Mouse (Mus musculus) embryonic fibroblast, embryonic 13.5 days (primary cell): ENCODE data around the gene Twf2. TPM values are rescaled to one million over a fixed set of nuclear protein-coding genes. Genes with fewer than 3 reads are reported as not detected.

Experiments used
- H3K27ac ChIP-seq: 2 replicates; pipeline ENCODE4 v1.5.1; 2012; ENCODE audit warnings: low read length, control low read depth, inconsistent platforms; ENCODE audit not compliant: insufficient read depth
- H3K4me1 ChIP-seq: 2 replicates; pipeline ENCODE4 v1.6.1; 2011; ENCODE audit warnings: low read length; ENCODE audit not compliant: control insufficient read depth, insufficient read depth
- H3K4me3 ChIP-seq: 2 replicates; pipeline ENCODE4 v1.5.1; 2011; ENCODE audit warnings: mild to moderate bottlenecking, control low read depth, low read length; ENCODE audit not compliant: insufficient read depth
- CTCF ChIP-seq: IDR thresholded peaks from 2 replicates; pipeline ENCODE4 v1.5.1; 2011; ENCODE audit warnings: mild to moderate bottlenecking, control low read depth, low read length, moderate library complexity, borderline replicate concordance; ENCODE audit not compliant: insufficient read depth
- POLR2A ChIP-seq: IDR thresholded peaks from 2 replicates; pipeline ENCODE4 v1.6.1; 2011; ENCODE audit warnings: low read depth, mild to moderate bottlenecking, control low read depth, low read length, moderate library complexity
- polyA plus RNA-seq: library from polyadenylated mRNA; stranded (reverse); fragments of >200 nt; gene quantifications from 2 replicates; pipeline ENCODE4 v1.2.4, GENCODE M21; 2011; ENCODE audit warnings: low read depth; ENCODE audit not compliant: missing spikeins, insufficient read length

The Twf2 gene
- polyA plus RNA-seq, 1 experiment = 17.6 TPM

DNA sequence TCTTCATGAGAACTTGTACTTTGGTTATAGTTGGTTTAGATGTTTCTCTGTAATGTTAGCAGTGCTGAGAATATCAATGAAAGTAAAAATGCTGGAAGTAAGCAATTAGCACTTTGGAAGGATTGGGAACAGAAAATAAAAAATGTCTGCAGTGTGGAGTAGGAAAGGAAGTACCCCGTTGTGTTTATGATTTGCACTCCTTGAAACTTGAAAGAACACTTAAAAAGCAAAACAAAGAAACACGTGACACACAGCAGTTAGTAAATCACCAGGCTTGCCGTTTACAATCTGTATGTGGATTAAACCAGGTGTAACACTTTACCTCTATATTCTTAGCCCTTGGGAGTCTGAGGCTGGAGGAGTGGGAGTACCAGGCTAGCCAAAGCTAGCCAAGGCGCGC lies 26.1 kb upstream of the Twf2 start:
- TF ChIP-seq POLR2A = no peak
- TF ChIP-seq CTCF = no peak
- Histone ChIP-seq H3K27ac (no peak overlapping the region), H3K4me3 (no peak overlapping the region), H3K4me1 (peaks cover 7% of the 10 kb centered on the region)

DNA sequence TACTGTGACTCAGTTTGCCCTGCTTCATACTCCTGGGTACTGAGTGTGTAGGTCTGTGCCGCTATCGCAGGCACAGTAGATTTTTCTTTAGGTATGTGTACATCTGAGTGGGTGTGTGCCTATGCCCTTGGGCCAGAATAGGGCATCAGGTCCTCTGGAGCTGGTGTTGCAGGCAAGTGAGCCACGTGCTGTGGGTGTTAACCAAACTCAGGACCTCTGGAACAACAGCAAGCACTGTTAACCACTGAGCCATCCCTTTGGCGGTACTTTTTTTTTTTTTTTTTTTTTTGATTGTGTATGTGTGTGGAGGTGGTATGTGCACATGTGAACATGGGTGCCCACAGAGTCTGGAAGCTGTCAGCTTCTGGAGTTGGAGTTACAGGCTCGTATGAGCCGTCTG lies 25.1 kb upstream of the Twf2 start:
- H3K4me1 ChIP-seq = peaks cover 7% of the 10 kb centered on the region
- H3K4me3 ChIP-seq = no peak overlapping the region
- no peak overlapping the region for H3K27ac ChIP-seq
- TF ChIP-seq POLR2A (no peak), CTCF (no peak)

DNA sequence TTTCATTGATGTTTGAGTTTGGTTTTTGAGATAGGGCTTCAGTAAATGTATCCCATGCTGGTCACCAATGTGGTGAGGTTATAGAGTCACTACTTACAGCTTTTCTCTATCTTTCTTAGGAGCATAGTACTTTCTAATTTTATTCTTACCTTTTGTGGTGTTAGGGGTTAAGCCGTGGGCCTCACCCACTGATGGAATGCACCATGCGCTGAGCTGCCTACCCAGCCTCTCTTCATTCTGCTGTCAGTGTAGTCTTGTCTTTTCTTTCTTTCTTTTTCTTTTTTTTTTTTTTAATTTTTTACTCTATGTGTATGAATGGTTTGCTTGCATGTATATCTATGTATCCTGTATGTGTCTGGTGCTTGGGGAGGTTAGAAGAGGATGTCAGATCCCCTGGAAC lies 23.5 kb upstream of the Twf2 start:
- peaks cover 3% of the 10 kb centered on the region; the same call in 1 of the 2 replicates for H3K4me1 ChIP-seq
- no peak overlapping the region for H3K4me3 ChIP-seq
- H3K27ac ChIP-seq = no peak overlapping the region
- no peak for TF ChIP-seq CTCF
- TF ChIP-seq POLR2A = no peak

DNA sequence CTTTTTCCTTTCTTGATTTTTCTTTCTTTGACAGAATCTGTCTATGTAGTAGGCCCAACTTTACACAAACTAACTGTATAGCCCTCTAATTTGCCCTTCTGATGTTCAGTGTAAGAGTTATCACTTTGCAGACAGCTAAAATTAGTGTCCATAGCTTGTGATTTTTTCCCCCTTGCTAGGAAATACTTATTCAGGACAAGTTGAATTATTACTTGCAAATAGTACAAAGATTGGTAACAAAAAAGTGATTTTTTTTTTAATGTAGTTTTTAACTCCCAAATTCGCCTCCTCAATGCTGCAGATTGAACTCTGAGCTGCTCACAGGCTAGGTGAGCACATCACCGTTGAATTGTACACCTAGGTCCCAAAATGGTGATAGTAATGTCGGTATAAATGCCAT lies 22.9 kb upstream of the Twf2 start:
- Histone ChIP-seq H3K4me3 (no peak overlapping the region), H3K27ac (no peak overlapping the region), H3K4me1 (no peaks in the 10 kb centered on the region; the same call in 1 of the 2 replicates)
- TF ChIP-seq CTCF = no peak
- no peak for TF ChIP-seq POLR2A

DNA sequence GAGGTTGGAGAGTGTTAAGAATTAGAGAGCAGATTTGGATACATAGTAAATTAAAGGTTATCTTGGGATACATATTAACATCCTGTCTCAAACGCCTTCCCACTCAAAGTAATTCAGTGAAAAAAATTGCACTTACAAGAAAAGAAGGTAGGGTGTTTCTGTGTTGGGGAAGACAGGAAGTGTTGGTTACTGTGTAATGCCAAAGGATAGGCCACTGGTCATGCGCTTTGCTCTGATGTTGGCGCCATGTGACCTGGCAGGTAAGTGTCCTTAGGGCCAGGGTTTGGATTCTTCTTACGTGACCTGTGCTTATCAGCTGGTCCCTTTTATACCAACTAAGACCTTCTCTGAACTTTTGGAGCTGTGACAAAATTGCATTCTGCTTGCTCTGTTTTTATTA lies 20.8 kb upstream of the Twf2 start:
- no peaks in the 10 kb centered on the region for H3K4me1 ChIP-seq
- H3K27ac ChIP-seq = no peak overlapping the region
- H3K4me3 ChIP-seq = no peak overlapping the region
- no peak for TF ChIP-seq CTCF
- TF ChIP-seq POLR2A = no peak

DNA sequence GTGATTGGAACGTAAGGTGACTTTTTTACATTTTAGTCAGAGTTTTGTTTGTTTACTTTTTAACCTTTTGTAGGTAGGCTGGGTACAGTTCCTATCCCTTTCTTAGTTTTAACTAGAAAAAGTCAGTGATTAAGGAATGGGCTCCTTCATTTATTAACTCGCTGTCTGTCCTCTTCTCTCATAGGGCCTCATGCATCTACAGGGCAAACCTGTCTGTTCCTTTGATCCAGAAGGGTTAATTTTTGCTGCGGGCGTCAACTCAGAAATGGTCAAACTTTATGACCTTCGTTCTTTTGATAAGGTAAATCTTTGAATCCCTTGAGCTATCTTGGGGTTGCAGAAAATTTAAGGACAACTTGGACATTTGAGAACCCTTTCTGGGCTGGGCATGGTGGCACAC lies 18.9 kb upstream of the Twf2 start:
- Histone ChIP-seq H3K4me1 (no peaks in the 10 kb centered on the region), H3K4me3 (no peak overlapping the region), H3K27ac (no peak overlapping the region)
- TF ChIP-seq POLR2A = no peak
- no peak for TF ChIP-seq CTCF

DNA sequence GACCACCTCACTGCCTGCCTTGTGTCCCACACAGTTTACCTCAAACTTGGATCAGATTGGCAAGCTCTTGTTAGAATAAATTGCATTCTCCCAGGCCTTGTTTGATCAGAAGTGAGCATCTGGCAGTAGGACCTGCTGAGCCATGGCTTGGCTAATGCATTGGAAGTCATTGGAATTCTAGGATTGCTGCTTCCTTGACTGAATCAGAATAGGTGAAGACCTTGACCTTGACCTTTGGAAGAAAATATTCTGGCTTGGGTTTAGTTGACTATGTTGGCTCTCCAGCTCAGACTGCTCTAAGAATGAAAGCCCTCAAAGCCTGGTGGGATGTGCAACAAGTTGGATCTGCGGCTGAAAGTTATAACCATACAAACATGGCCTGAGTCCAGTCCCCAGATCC lies 11.6 kb upstream of the Twf2 start:
- Histone ChIP-seq H3K4me1 (no peaks in the 10 kb centered on the region), H3K4me3 (no peak overlapping the region), H3K27ac (no peak overlapping the region)
- no peak for TF ChIP-seq CTCF

DNA sequence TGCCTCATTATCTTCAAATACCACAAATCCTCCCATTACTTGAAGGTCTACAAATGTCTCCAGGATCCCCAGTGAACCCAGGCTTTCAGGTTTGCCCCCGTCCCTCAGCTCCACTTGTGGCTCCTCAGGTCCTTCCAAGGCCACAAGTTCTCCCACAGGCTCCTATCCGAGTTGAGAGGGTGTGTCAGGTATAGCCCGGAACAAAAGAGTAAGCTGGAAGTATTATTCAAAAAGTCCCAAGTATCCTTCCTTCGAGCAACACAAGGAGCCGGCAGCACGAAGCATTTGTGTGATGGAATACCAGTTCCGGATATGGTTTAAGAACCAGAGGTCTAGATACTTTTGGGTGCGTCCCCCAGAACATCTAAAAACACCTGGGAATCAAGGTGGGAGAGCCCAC lies 10.9 kb upstream of the Twf2 start:
- H3K4me3 ChIP-seq = no peak overlapping the region
- no peak overlapping the region for H3K27ac ChIP-seq
- no peak for TF ChIP-seq CTCF
- TF ChIP-seq POLR2A = no peak
- no peaks in the 10 kb centered on the region for H3K4me1 ChIP-seq

DNA sequence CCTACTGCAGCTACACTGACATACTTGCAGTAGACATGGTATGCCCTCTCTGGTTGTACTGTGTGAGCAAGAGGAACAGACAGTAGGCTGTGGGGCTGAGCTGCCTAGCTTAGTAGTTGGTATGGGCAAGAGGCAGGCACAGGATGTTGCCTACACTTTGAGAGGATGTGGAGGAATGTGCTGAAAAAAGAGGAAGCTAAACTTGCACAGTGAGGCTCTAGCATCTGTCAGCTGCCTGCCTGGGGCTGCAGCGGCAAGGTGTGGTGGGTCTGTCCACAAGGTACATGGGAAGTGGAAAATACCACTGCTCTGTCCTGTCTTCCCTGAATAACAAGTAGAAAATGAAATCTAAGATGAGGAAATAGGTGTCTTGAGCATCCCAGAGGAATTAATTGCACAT lies 9.9 kb upstream of the Twf2 start:
- H3K27ac ChIP-seq = no peak overlapping the region
- no peak overlapping the region for H3K4me3 ChIP-seq
- TF ChIP-seq CTCF (no peak), POLR2A (no peak; the same call in 1 of the 2 replicates)
- H3K4me1 ChIP-seq = no peaks in the 10 kb centered on the region; the same call in 1 of the 2 replicates

DNA sequence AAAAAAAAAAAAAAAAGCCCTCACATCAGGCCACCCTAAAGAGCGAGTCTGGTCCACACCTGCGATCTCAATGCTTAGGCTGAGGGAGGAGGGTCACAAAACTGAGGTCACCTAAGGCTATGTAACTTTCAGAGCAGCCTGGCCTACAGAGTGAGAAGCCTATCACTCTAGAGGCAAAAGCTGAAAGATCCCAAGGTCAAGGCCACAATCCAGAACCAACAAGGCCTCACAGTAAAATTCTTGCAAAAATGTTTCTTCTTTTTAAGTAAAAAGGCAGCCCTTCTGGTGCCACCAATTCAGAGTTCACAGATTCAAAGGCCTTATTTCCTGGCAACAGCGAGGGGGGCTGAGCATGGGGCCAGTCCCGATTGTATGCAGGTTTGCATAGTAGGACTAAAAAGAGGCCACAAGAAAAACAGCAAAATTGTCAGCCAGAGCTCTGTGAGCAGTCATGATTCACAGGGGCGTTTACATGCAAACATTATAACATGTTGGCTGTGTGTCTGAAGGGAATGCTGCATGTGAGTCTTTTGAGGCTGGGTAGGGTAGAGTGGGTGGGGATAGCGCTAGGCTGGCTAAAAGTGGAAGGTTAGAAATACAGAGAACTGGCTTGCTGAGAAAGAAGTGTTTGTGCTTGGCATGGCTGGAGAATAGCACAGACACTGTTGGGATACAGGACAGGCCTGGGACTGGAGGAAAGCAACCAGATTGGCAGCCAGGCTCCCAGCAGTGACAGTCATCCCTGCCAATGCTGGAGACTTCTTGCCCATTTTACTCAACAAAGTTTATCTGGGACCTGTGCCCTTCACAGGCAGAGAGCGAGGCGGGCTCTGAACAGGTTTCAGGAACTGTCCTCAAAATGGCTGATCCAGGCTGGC lies 8.7 kb upstream of the Twf2 start:
- Histone ChIP-seq H3K4me1 (no peaks in the 10 kb centered on the region; the same call in 1 of the 2 replicates), H3K4me3 (no peak overlapping the region), H3K27ac (no peak overlapping the region)
- TF ChIP-seq POLR2A (no peak), CTCF (no peak)

DNA sequence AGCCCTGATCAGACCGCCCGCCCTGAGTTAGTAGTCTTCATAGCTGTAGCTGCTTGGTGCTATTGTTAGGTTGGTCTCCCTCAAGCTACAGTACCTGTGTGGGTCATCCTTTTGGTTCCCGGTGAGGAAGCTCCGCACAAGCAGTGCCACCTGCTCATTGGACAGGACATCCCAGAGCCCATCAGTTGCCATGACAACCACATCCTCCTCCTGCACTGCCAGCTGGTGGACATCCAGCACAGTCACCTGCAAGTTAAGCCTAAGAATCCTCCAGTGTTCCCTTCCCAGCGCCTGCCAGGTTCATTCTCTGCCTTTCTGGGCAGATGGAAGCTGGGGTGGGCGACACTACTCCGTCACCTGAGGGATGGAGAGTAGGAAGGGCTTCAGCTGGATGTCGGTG lies 7.2 kb upstream of the Twf2 start:
- Histone ChIP-seq H3K27ac (no peak overlapping the region), H3K4me1 (no peaks in the 10 kb centered on the region; the same call in 1 of the 2 replicates), H3K4me3 (no peak overlapping the region)
- TF ChIP-seq POLR2A (no peak), CTCF (no peak)
